ENCODE assay signal across 12 mouse cellular contexts in the genomic region with DNA sequence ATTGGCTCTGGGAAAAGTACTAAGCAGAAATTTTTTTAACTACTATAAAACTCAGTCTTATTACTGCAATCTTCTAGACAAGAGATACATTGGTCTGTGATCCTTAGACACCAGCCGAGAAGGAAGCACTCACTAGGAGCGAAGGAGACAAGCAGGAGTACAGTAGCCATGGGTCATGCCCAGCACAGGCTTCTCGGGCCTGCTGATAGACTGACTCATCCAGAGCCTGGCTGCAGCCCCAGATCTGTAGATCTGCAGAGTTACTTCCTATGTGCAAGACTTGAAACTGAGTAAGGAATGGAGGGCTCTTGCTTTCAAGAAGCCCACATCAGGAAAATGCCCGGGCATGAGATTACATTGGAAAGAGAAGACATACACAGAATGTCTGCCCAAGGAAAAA.
DNase-seq lines count a peak whose midpoint lies in the region; ATAC-seq and TF ChIP-seq lines count a peak whose summit lies in the region.
"Had no signal": no experiment of that assay in that cellular context is flagged by ENCODE, and none has a peak within 500 bp of the region (broad histone marks: within the 10 kb centered on the region; RNA-seq: fewer than 3 reads in every experiment).

No protein-coding gene starts in this region.

- no peak overlapping the region for H3K4me2 ChIP-seq in hindbrain, embryonic 15.5 days
- no peak overlapping the region for H3K4me2 ChIP-seq in hindbrain, postnatal 0 days (ENCODE audit: low read depth, low read length)
- H3K4me2 ChIP-seq: embryonic facial prominence, embryonic 12.5 days; heart, embryonic 12.5 days; liver, embryonic 12.5 days had no signal

- no peaks in the 10 kb centered on the region for H3K36me3 ChIP-seq in hindbrain, embryonic 15.5 days
- no peaks in the 10 kb centered on the region for H3K36me3 ChIP-seq in hindbrain, postnatal 0 days (ENCODE audit: insufficient read depth, low read length)
- H3K36me3 ChIP-seq in MEL (ENCODE audit: control insufficient read depth in 1 of 2, insufficient read depth in 2 of 2, low read length in 2 of 2): peaks cover 0 to 16% of the 10 kb centered on the region in 2 experiments; a peak in 2 of 4 replicates
- H3K36me3 ChIP-seq: embryonic facial prominence, embryonic 12.5 days; heart, embryonic 12.5 days; liver, embryonic 12.5 days had no signal

- no peak for TF ChIP-seq RAD21 in MEL (IDR thresholded peaks at IDR 0.05; ENCODE audit: low read depth, low read length)

- ATAC-seq in hindbrain, embryonic 15.5 days (ENCODE audit: low FRiP score, low read depth): no peak
- no peak for ATAC-seq in hindbrain, postnatal 0 days
- ATAC-seq: liver, embryonic 12.5 days had no signal

- no peak for TF ChIP-seq POLR2A in MEL (IDR thresholded peaks at IDR 0.05; ENCODE audit: control insufficient read depth in 1 of 2, insufficient read depth in 1 of 2, low read depth in 1 of 2, low read length in 2 of 2, poor library complexity in 1 of 2)

- no peak overlapping the region for H3K4me3 ChIP-seq in hindbrain, embryonic 15.5 days
- no peak overlapping the region for H3K4me3 ChIP-seq in hindbrain, postnatal 0 days (ENCODE audit: low read length)
- H3K4me3 ChIP-seq in MEL (ENCODE audit: control insufficient read depth in 1 of 2, insufficient read depth in 1 of 2, low read depth in 2 of 2, low read length in 2 of 2): no peak overlapping the region
- H3K4me3 ChIP-seq: embryonic facial prominence, embryonic 12.5 days; heart, embryonic 12.5 days; liver, embryonic 12.5 days had no signal

- no peaks in the 10 kb centered on the region for H3K79me2 ChIP-seq in MEL (ENCODE audit: control insufficient read depth, insufficient read depth, low read length, poor library complexity)

- peaks cover 10% of the 10 kb centered on the region for H3K4me1 ChIP-seq in hindbrain, embryonic 15.5 days (replicated peaks)
- H3K4me1 ChIP-seq in hindbrain, postnatal 0 days (ENCODE audit: insufficient read depth, low read length): peaks cover 7% of the 10 kb centered on the region; the same call in 1 of the 2 replicates
- H3K4me1 ChIP-seq in MEL (ENCODE audit: control insufficient read depth in 1 of 2, insufficient read depth in 2 of 2, low read length in 2 of 2): peaks cover 11 to 15% of the 10 kb centered on the region in 2 experiments
- H3K4me1 ChIP-seq: embryonic facial prominence, embryonic 12.5 days; liver, embryonic 12.5 days had no signal

- peak overlapping the region; percentile 64; the same call in 1 of the 2 replicates for H3K27ac ChIP-seq in hindbrain, embryonic 15.5 days (replicated peaks)
- no peak overlapping the region for H3K27ac ChIP-seq in hindbrain, postnatal 0 days
- H3K27ac ChIP-seq in MEL (ENCODE audit: control insufficient read depth, low read depth, low read length): peak overlapping the region; percentile 77
- H3K27ac ChIP-seq: embryonic facial prominence, embryonic 12.5 days; liver, embryonic 12.5 days; macrophage had no signal

- no peak for TF ChIP-seq CTCF in hindbrain, postnatal 0 days (IDR thresholded peaks at IDR 0.05; ENCODE audit: low read depth)
- no peak for TF ChIP-seq CTCF in MEL (IDR thresholded peaks at IDR 0.05 in 2 of 3, conservative IDR thresholded peaks at IDR 0.05 in 1 of 3; ENCODE audit: control insufficient read depth in 1 of 3, insufficient read depth in 1 of 3, low read depth in 2 of 3, low read length in 3 of 3, poor library complexity in 1 of 3, severe bottlenecking in 1 of 3)

- no peaks in the 10 kb centered on the region for H3K9me3 ChIP-seq in hindbrain, embryonic 15.5 days
- no peaks in the 10 kb centered on the region for H3K9me3 ChIP-seq in hindbrain, postnatal 0 days (ENCODE audit: low read length)
- H3K9me3 ChIP-seq in MEL (replicated peaks; ENCODE audit: insufficient read depth, low read length): no peaks in the 10 kb centered on the region
- H3K9me3 ChIP-seq: embryonic facial prominence, embryonic 12.5 days; heart, embryonic 12.5 days; liver, embryonic 12.5 days had no signal

- no peak for DNase-seq in hindbrain, postnatal 0 days (ENCODE audit: low spot score)
- DNase-seq in MEL (ENCODE audit: low read depth, low spot score): peak; percentile 78
- peak; percentile 12 for DNase-seq in adrenal gland, postnatal 10 days
- DNase-seq in cerebellum, postnatal 36 days: peak; percentile 21 to 35
- DNase-seq in thymus, postnatal 25 days: no peak
- DNase-seq in lung, postnatal 10 days: no peak
- DNase-seq: kidney, postnatal 14 days had no signal

- H3K27me3 ChIP-seq in hindbrain, embryonic 15.5 days: no peaks in the 10 kb centered on the region
- H3K27me3 ChIP-seq in hindbrain, postnatal 0 days (ENCODE audit: insufficient read depth, low read length): no peaks in the 10 kb centered on the region
- no peaks in the 10 kb centered on the region for H3K27me3 ChIP-seq in MEL (ENCODE audit: control insufficient read depth in 1 of 2, insufficient read depth in 2 of 2, low read length in 2 of 2)
- H3K27me3 ChIP-seq: embryonic facial prominence, embryonic 12.5 days; heart, embryonic 12.5 days; liver, embryonic 12.5 days had no signal

- H3K9ac ChIP-seq in hindbrain, embryonic 15.5 days: no peak overlapping the region
- H3K9ac ChIP-seq in hindbrain, postnatal 0 days (replicated peaks; ENCODE audit: low read length): no peak overlapping the region
- H3K9ac ChIP-seq in MEL (ENCODE audit: control insufficient read depth, low read depth, low read length, poor library complexity, severe bottlenecking): peak overlapping the region; percentile 36; the same call in 1 of the 2 replicates
- H3K9ac ChIP-seq: embryonic facial prominence, embryonic 12.5 days; heart, embryonic 12.5 days; liver, embryonic 12.5 days had no signal

- TF ChIP-seq EP300 in MEL (IDR thresholded peaks at IDR 0.05; ENCODE audit: low read depth in 1 of 2, low read length in 2 of 2): peak in 1 of 2 experiments; percentile 43; a peak in 1 of 4 replicates

- 83% methylated on average over 4 of the region's 4 CpGs for WGBS in hindbrain, embryonic 15.5 days
- 70% methylated on average over 4 of the region's 4 CpGs for WGBS in hindbrain, postnatal 0 days

TF ChIP-seq in MEL, 35 proteins besides CTCF, POLR2A, EP300 and RAD21:
- TF ChIP-seq MYB (IDR thresholded peaks at IDR 0.05; ENCODE audit: low read depth, low read length): no peak
- TF ChIP-seq ZMIZ1 (IDR thresholded peaks at IDR 0.05; ENCODE audit: low read depth, low read length): no peak
- TF ChIP-seq ZNF384 (IDR thresholded peaks at IDR 0.05; ENCODE audit: low read depth, low read length): 0 out of 2 replicates have a peak, but pooled peaks have one; percentile 23

Comparison
In these comparisons a context has a peak if more than half of its experiments do, and no peak if none do; other contexts are left out.
1. DNase-seq: peak in MEL (single experiment), adrenal gland, postnatal 10 days (single experiment) and cerebellum, postnatal 36 days (2 of 2); none in hindbrain, postnatal 0 days (single experiment), thymus, postnatal 25 days (single experiment) and lung, postnatal 10 days (single experiment).